Mouse (Mus musculus): ENCODE measurements around the gene Atp2a2.

GRCm38 (mm10) chr5:122514127-122514521, 12.1 kb upstream of the Atp2a2 start:
- TF ChIP-seq CTCF (IDR thresholded peaks at IDR 0.05; ENCODE audit: borderline replicate concordance, insufficient read depth, low read depth, low read length) (no peak), POLR2A (IDR thresholded peaks at IDR 0.05; ENCODE audit: borderline replicate concordance, insufficient read depth, low read length) (no peak)
